Mouse (Mus musculus) left cerebral cortex, adult 2 months (tissue): ENCODE measurements around the gene Bcl7a. TPM values are rescaled to one million over a fixed set of nuclear protein-coding genes. Genes with fewer than 3 reads are reported as not detected.

Source experiments
- DNase-seq, 2 experiments: peaks; one replicate each; pipeline ENCODE4 v3.0.0; 2021 to 2022; ENCODE audit warnings: low spot score in 2 of 2, mixed read lengths in 1 of 2; ENCODE audit errors: extremely low spot score in 1 of 2
- H3K27ac ChIP-seq: fragments of 200-600 bp; 2 replicates; pipeline ENCODE4 v1.8.1; 2022
- H3K4me3 ChIP-seq: fragments of 200-600 bp; 2 replicates; pipeline ENCODE4 v1.8.1; 2022
- CTCF ChIP-seq: fragments of 200-600 bp; IDR thresholded peaks from 2 replicates; pipeline ENCODE4 v1.8.1; 2022; ENCODE audit warnings: antibody characterized with exemption, mild to moderate bottlenecking, moderate library complexity
- intact Hi-C: fragments of 180-260 bp; cut with DNase I; formaldehyde crosslinking; loops from one replicate; pipeline ENCODE4 v1.15.1; 2025
- total RNA-seq, 2 experiments: library from RNA; stranded (reverse); gene quantifications; 2 replicates each; pipeline ENCODE4 v1.2.3; 2021

Bcl7a gene
- total RNA-seq, 2 experiments from 2014 or later: 65.4 to 68.2 TPM

DNA sequence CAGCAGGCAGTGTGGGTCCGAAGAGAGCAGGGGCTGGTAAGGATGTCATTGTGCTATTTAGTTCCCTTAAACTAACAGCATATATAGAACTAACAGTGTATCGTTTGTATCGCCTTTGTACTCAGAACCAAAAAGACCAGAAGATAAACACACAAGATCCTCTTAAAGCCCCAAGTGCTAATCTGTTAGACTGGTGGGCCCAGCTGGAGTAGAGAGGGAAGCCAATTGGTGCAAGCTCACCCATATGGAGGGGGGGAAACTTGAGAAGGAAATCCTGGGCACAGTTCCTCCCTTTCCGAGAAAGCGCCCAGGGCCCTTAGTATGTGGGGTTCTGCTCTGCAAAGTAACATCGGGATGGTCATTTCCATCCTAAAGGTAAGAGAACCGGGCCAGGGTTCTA lies 33.4 kb upstream of the Bcl7a start:
- no peak for DNase-seq
- intact Hi-C loops: no loop called here
- TF ChIP-seq CTCF: no peak
- no peak overlapping the region for H3K4me3 ChIP-seq
- no peak overlapping the region for H3K27ac ChIP-seq

DNA sequence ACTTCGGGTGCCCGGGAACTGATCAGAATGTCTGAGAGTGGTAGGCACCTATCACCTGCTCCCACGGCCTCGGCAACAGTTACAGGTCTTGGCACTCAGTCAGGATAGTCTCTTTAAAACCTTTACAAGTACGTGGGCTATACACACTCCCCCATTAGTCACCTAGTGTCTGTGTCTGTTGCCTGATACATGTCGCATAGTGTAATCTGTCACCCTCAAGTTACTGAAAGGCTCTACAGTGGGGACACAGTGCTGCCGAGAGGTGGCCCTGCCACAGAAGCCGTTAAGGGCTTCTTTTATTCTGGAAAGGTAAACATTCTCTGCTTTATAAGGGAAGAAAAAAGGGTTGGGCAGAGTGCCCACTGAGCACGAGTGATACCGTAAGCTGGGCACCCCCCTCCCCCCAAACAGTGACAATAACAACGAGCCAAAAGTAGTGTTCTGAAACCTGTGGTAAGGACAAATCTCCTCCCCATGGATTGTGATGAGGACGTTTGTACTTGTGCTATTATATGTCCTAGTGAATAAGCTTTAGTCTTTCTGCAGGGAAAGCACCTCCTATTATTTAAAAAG lies 30.5 kb upstream of the Bcl7a start:
- TF ChIP-seq CTCF: no peak
- no peak for DNase-seq
- H3K27ac ChIP-seq: no peak overlapping the region

DNA sequence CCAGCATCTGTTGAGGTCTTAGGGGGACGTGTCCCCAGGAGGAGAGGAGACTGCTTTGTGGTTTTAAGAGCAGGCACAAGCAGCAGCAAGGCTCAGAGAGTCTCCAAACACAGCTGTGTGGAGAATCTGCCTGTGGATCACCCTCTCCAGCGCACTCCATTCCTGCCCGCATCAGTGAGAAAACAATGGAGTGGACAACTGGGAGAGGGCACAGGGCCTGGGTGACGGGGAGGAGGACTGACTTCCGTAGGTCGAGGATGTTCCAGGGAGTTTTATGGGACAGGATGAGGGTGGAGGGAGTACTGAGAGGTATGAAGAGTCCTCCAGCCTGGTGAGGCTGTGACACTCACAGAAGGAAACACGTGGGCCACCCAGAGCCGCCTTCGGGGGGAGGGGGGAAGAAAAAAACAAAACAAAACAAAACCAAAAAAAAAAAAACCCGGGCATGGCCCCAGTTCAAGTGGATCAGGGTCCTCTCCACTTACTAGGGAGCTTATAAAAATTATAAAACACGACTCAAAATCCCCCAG lies 29.7 kb upstream of the Bcl7a start:
- H3K27ac ChIP-seq: no peak overlapping the region
- no peak overlapping the region for H3K4me3 ChIP-seq
- no peak for DNase-seq
- no peak for TF ChIP-seq CTCF
- intact Hi-C loops: no loop called here

More for the DNA sequence above, 30.5 kb upstream of the Bcl7a start:
- intact Hi-C loops: no loop called here
- H3K4me3 ChIP-seq: no peak overlapping the region

- TF ChIP-seq CTCF: no peak
- intact Hi-C loops: no loop called here
- no peak overlapping the region for H3K4me3 ChIP-seq
- no peak for DNase-seq
- no peak overlapping the region for H3K27ac ChIP-seq
Observed at GRCm38 (mm10) chr5:123315219-123315866, 28.3 kb upstream of the Bcl7a start.

- no peak for TF ChIP-seq CTCF
- Histone ChIP-seq H3K27ac (no peak overlapping the region), H3K4me3 (peak overlapping the region; percentile 20; the same call in 1 of the 2 replicates)
- intact Hi-C loops: no loop called here
- no peak for DNase-seq
Observed at GRCm38 (mm10) chr5:123317992-123318391, 25.6 kb upstream of the Bcl7a start.

GRCm38 (mm10) chr5:123320136-123320535 lies 23.5 kb upstream of the Bcl7a start:
- Histone ChIP-seq H3K4me3 (no peak overlapping the region), H3K27ac (no peak overlapping the region)
- peak; percentile 4; the same call in 1 of the 2 replicates for TF ChIP-seq CTCF
- intact Hi-C loops: no loop called here
- DNase-seq: no peak

DNA sequence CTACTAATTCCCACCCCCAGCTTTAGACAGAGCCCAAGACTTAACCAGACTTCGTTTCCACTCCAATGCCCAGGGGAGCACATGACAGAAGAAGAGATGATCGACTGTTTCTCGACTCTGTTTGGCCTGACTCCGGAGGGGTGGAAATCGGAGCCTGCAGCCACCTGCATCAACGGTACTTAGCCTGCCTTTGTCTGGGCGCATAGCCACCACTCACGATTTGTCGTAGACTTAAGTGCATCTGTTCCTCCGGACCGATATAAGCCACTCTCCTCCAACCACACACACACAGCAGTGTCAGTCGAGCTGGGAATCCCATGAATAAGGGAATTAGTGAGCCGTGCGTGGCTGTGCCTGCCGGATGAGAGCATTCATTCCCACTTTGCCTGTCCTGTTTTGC lies 19.4 kb upstream of the Bcl7a start:
- H3K27ac ChIP-seq: no peak overlapping the region
- intact Hi-C loops: no loop called here
- DNase-seq: no peak
- TF ChIP-seq CTCF: no peak
- no peak overlapping the region for H3K4me3 ChIP-seq

DNA sequence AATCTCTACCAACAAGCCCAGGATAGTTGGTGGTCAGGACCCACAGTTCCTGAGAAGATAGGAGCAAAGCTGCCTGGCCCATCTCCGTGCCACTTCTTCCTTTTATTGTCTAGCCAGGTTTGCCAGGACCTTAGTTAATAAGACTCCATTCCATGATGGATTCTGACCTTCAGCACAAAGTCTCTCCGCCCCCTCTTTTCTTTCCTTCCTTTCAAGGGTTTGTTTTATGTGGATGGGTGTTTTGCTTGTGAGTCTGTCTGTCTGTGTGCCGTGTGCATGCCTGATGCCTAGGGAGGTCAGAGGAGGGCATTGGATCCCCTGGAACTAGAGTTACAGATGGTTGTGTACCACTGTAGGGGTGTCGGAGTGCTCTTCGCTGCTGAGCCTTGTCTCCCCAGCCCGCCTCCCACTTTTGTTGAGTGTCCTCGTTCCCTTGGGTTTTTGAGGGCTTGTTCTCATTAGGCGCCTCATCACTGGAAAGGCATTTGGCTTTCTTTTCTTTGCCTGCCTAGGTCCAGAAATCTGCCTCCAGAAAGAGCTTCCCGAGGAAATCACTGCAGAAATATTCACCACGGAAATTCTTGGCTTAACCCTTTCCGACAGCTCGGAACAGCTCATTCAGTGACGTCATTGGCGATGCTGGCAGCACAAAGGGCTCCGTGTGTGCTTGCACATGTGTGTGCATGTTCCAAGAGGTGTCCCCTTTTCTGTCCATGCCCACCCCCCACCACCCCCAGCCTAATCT lies 17.5 kb upstream of the Bcl7a start:
- peak in 1 of 2 experiments; percentile 33 for DNase-seq
- no peak overlapping the region for H3K4me3 ChIP-seq

DNA sequence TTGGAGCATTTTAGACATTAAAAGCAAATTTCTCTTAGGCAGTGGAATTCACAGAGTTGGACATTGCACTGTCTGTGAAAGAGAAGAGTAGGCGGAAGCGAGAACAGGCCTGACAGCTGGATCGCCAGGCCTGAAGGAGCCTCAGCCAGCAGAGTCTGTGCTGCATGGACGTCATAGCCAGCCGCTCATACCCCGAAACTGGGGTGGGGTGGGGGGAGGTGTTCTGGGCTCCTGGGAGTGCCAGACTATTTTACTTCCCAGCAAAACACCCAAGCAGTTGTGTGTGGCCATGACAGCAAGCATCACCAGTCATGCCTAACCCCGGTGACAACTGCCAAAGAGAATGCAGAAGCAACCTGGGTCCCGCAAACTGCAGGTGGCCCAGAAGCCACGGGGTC lies 16.9 kb upstream of the Bcl7a start:
- no peak overlapping the region for H3K4me3 ChIP-seq
- peak; percentile 31 to 50 for DNase-seq
- peak overlapping the region; percentile 71 for H3K27ac ChIP-seq
- intact Hi-C loops: loop anchor here (1.0 to 5.0 kb wide), 2 partner anchors 18 to 69 kb away; no protein-coding TSS in a partner anchor
- no peak for TF ChIP-seq CTCF

More for the DNA sequence above, 17.5 kb upstream of the Bcl7a start:
- TF ChIP-seq CTCF: no peak
- peak overlapping the region; percentile 71 for H3K27ac ChIP-seq
- intact Hi-C loops: loop anchor here (1.0 to 5.0 kb wide), 2 partner anchors 18 to 69 kb away; no protein-coding TSS in a partner anchor

DNA sequence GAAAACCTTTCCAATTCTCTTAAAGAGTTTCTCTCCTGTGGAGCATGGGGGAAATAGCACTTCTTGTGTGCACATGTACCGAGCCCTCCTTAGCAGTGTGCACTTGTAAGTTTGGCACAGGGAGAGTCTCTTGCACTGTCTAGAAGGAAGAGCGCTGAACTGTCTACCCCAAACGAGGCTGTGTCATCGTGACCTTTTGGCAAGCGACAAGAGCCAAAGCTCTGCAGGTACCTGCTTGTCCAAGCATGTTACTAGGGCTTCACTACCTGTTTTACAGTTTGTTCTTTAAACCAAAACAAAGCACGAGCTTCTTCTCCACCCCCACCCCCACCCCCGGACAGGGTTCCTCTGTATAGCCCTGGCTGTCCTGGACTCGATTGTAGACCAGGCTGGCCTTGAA lies 15.9 kb upstream of the Bcl7a start:
- intact Hi-C loops: loop anchor here (5.0 kb wide), 1 partner anchor 70 kb away; no protein-coding TSS in a partner anchor
- no peak for TF ChIP-seq CTCF

GRCm38 (mm10) chr5:123333566-123333965 lies 10.1 kb upstream of the Bcl7a start:
- TF ChIP-seq CTCF: no peak
- DNase-seq: no peak
- no peak overlapping the region for H3K4me3 ChIP-seq
- intact Hi-C loops: no loop called here
- H3K27ac ChIP-seq: no peak overlapping the region

More for the DNA sequence above, 15.9 kb upstream of the Bcl7a start:
- DNase-seq: no peak
- H3K4me3 ChIP-seq: no peak overlapping the region
- no peak overlapping the region for H3K27ac ChIP-seq
